Mouse (Mus musculus): ENCODE results near the gene Ankrd55.

- TF ChIP-seq CTCF (IDR thresholded peaks at IDR 0.05; ENCODE audit: extremely low read depth, insufficient read length, insufficient replicate concordance, low read depth, low read length): no peak
- no peak for TF ChIP-seq POLR2A (IDR thresholded peaks at IDR 0.05; ENCODE audit: low read depth, low read length)
These were observed 128.9 kb downstream of the Ankrd55 start for GRCm38 (mm10) chr13:112417163-112417523.
